Mouse (Mus musculus) adipocyte (in vitro differentiated cells): ENCODE measurements at regions not wholly inside any gene's neighbourhood (a gene's known extent, or its start where the extent isn't known, plus 50 kb on each side); places are given as distances from the start of the nearest gene placed in this dataset.
"Not testable (repeated sequence)": the region's sequence is repeated elsewhere in the genome, so short reads cannot be mapped to it uniquely, and the experiment has no call there.

Experiments used
- DNase-seq: peaks from one replicate; pipeline ENCODE4 v3.0.0-alpha.2; 2016; ENCODE audit warnings: low spot score

- DNase-seq: not testable (repeated sequence)
Observed at GRCm38 (mm10) chr10:38704762-38705130, 116.8 kb downstream of the Rfpl4b start.

- peak; percentile 54 for DNase-seq
Observed at GRCm38 (mm10) chr10:38703954-38704761, 117.4 kb downstream of the Rfpl4b start.

GRCm38 (mm10) chr10:38677453-38677852, 144.1 kb downstream of the Rfpl4b start:
- no peak for DNase-seq

- DNase-seq: peak; percentile 39
Observed at GRCm38 (mm10) chr10:38668610-38669009, 153.0 kb downstream of the Rfpl4b start.

GRCm38 (mm10) chr10:38667841-38668240, 153.7 kb downstream of the Rfpl4b start:
- peak; percentile 83 for DNase-seq

GRCm38 (mm10) chr10:38635695-38636094, 185.9 kb downstream of the Rfpl4b start:
- DNase-seq: no peak

GRCm38 (mm10) chr10:38629907-38630505, 191.6 kb downstream of the Rfpl4b start:
- no peak for DNase-seq

- DNase-seq: no peak
Observed at GRCm38 (mm10) chr10:38623399-38623798, 198.2 kb downstream of the Rfpl4b start.

- no peak for DNase-seq
Observed at GRCm38 (mm10) chr10:38609606-38610510, 211.7 kb downstream of the Rfpl4b start.

- DNase-seq: peak; percentile 36
Observed at GRCm38 (mm10) chr10:38586061-38586460, 235.5 kb downstream of the Rfpl4b start.

GRCm38 (mm10) chr10:38575726-38576125, 245.9 kb downstream of the Rfpl4b start:
- DNase-seq: peak; percentile 11

- DNase-seq: no peak
Observed at GRCm38 (mm10) chr10:38573728-38574127, 247.9 kb downstream of the Rfpl4b start.

GRCm38 (mm10) chr10:38573146-38573545, 248.4 kb downstream of the Rfpl4b start:
- DNase-seq: no peak

GRCm38 (mm10) chr10:38567270-38567669, 254.3 kb downstream of the Rfpl4b start:
- no peak for DNase-seq

GRCm38 (mm10) chr10:38566361-38566760, 255.2 kb downstream of the Rfpl4b start:
- DNase-seq: no peak

- no peak for DNase-seq
Observed at GRCm38 (mm10) chr10:38555040-38555439, 266.5 kb downstream of the Rfpl4b start.

GRCm38 (mm10) chr10:38553688-38554680, 267.6 kb downstream of the Rfpl4b start:
- peak; percentile 66 for DNase-seq

- DNase-seq: no peak
Observed at GRCm38 (mm10) chr10:38553326-38553687, 268.3 kb downstream of the Rfpl4b start.

- no peak for DNase-seq
Observed at GRCm38 (mm10) chr10:38552350-38553076, 269.1 kb downstream of the Rfpl4b start.

GRCm38 (mm10) chr10:38540031-38540430, 281.5 kb downstream of the Rfpl4b start:
- DNase-seq: no peak

GRCm38 (mm10) chr10:38538766-38539165, 282.8 kb downstream of the Rfpl4b start:
- DNase-seq: no peak
